ENCODE assay signal across 9 mouse cellular contexts in the genomic region with DNA sequence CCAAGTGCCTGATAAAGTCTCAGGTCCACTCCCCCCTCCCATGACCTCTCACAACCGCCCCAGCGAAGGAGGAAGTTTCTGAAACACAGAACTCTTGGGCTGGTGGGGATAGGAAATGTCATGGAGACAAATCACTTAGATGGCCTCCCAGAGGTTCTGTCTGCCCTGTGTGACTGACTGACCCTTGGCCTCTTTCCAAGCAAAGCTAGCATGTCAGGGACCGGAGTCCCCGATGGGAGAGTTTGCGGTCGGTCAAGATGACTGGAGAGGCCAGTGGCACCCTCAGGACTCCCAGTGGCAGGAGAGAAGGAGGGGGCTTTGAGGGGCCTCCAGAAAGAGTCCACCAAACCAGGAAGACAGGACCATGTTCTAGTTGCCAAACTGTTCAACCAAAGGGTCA. TPM values are rescaled to one million over a fixed set of nuclear protein-coding genes. Genes with fewer than 3 reads are reported as not detected.
DNase-seq lines count a peak whose midpoint lies in the region; ATAC-seq and TF ChIP-seq lines count a peak whose summit lies in the region.
"Had no signal": no experiment of that assay in that cellular context is flagged by ENCODE, and none has a peak within 500 bp of the region (broad histone marks: within the 10 kb centered on the region; RNA-seq: fewer than 3 reads in every experiment).

No protein-coding gene starts in this region.

- H3K9me3 ChIP-seq in lung, embryonic 14.5 days (ENCODE audit: low read depth, low read length), result no peaks in the 10 kb centered on the region
- H3K9me3 ChIP-seq in limb, embryonic 13.5 days, result no peaks in the 10 kb centered on the region
- no peaks in the 10 kb centered on the region for H3K9me3 ChIP-seq in stomach, embryonic 15.5 days

- ATAC-seq in lung, embryonic 14.5 days (ENCODE audit: insufficient read depth), result no peak
- ATAC-seq in limb, embryonic 13.5 days (ENCODE audit: low FRiP score, low read depth), result no peak
- ATAC-seq in stomach, embryonic 15.5 days (ENCODE audit: insufficient read depth, low FRiP score, low read depth), result no peak

- peaks cover 9% of the 10 kb centered on the region; the same call in 1 of the 2 replicates for H3K4me1 ChIP-seq in lung, embryonic 14.5 days (ENCODE audit: insufficient read depth)
- H3K4me1 ChIP-seq in limb, embryonic 13.5 days, result peaks cover 73% of the 10 kb centered on the region
- H3K4me1 ChIP-seq in stomach, embryonic 15.5 days, result peaks cover 26% of the 10 kb centered on the region

- H3K4me3 ChIP-seq in lung, embryonic 14.5 days (ENCODE audit: low read depth, low read length), result peak overlapping the region; percentile 59
- peak overlapping the region; percentile 81 for H3K4me3 ChIP-seq in limb, embryonic 13.5 days
- H3K4me3 ChIP-seq in stomach, embryonic 15.5 days (replicated peaks), result peak overlapping the region; percentile 59

- peaks cover 24% of the 10 kb centered on the region for H3K36me3 ChIP-seq in lung, embryonic 14.5 days (ENCODE audit: insufficient read depth)
- peaks cover 51% of the 10 kb centered on the region for H3K36me3 ChIP-seq in limb, embryonic 13.5 days
- H3K36me3 ChIP-seq in stomach, embryonic 15.5 days, result peaks cover 10% of the 10 kb centered on the region; the same call in 1 of the 2 replicates

- WGBS in lung, embryonic 14.5 days, result 13% methylated on average over 6 of the region's 6 CpGs
- 44% methylated on average over 6 of the region's 6 CpGs for WGBS in limb, embryonic 13.5 days
- WGBS in stomach, embryonic 15.5 days, result 21% methylated on average over 6 of the region's 6 CpGs

- peak overlapping the region; percentile 99 for H3K4me2 ChIP-seq in lung, embryonic 14.5 days
- peak overlapping the region; percentile 96 for H3K4me2 ChIP-seq in limb, embryonic 13.5 days (replicated peaks)
- H3K4me2 ChIP-seq in stomach, embryonic 15.5 days, result peak overlapping the region; percentile 94

- no peaks in the 10 kb centered on the region for H3K27me3 ChIP-seq in lung, embryonic 14.5 days (ENCODE audit: insufficient read depth, low read length)
- H3K27me3 ChIP-seq in limb, embryonic 13.5 days, result no peaks in the 10 kb centered on the region
- no peaks in the 10 kb centered on the region for H3K27me3 ChIP-seq in stomach, embryonic 15.5 days (replicated peaks)

- DNase-seq in lung, embryonic 14.5 days, result no peak
- no peak for DNase-seq in lung, postnatal 14 days
- peak; percentile 36 for DNase-seq in heart, postnatal 4 days
- DNase-seq in spleen, postnatal 10 days (ENCODE audit: low spot score in 2 of 2), result no peak
- DNase-seq in gastrocnemius, postnatal 10 days, result no peak
- no peak for DNase-seq in layer of hippocampus, adult 9-10 months (ENCODE audit: low spot score)

- TF ChIP-seq CTCF in lung, embryonic 14.5 days (IDR thresholded peaks at IDR 0.05; ENCODE audit: low read depth), result no peak

- peak overlapping the region; percentile 85; the same call in 1 of the 2 replicates for H3K9ac ChIP-seq in lung, embryonic 14.5 days
- H3K9ac ChIP-seq in limb, embryonic 13.5 days, result peak overlapping the region; percentile 97
- H3K9ac ChIP-seq in stomach, embryonic 15.5 days, result no peak overlapping the region

- no peak overlapping the region for H3K27ac ChIP-seq in lung, embryonic 14.5 days (ENCODE audit: low read depth)
- no peak overlapping the region; the same call in 1 of the 2 replicates for H3K27ac ChIP-seq in limb, embryonic 13.5 days
- no peak overlapping the region for H3K27ac ChIP-seq in stomach, embryonic 15.5 days
- H3K27ac ChIP-seq: macrophage had no signal

RNA-seq across cellular contexts. Expression of a gene that starts 1.2 kb away (rescaled TPM):
- 2.8 and 3.3 TPM in 2 replicates for polyA plus RNA-seq in lung, embryonic 14.5 days (2014; fragmentation: Nextera tagmentation; extraction: Ambion mirVana)
- 100 to 1,000 TPM in 1 of 2 experiments, 10 to 100 TPM in 1; 98.5 to 117 TPM for total RNA-seq in heart, postnatal 4 days (2021)
- 45.8 and 47.6 TPM in 2 replicates for polyA plus RNA-seq in limb, embryonic 13.5 days (2015; fragmentation: Nextera tagmentation; extraction: Ambion mirVana)
- polyA plus RNA-seq in stomach, embryonic 15.5 days (2015; fragmentation: Nextera tagmentation; extraction: Ambion mirVana), result 10.4 and 12.6 TPM in 2 replicates
- 1 to 10 TPM; 1.6 to 2.3 TPM for total RNA-seq in gastrocnemius, postnatal 10 days (2021)

RNA-seq across cellular contexts. Expression of a gene that starts 9.8 kb away (rescaled TPM):
- polyA plus RNA-seq in lung, embryonic 14.5 days (2014; fragmentation: Nextera tagmentation; extraction: Ambion mirVana), result 0.58 and 1.9 TPM in 2 replicates
- total RNA-seq in heart, postnatal 4 days (2021), result under 1 TPM; 0.20 to 0.50 TPM
- 2.2 and 2.4 TPM in 2 replicates for polyA plus RNA-seq in limb, embryonic 13.5 days (2015; fragmentation: Nextera tagmentation; extraction: Ambion mirVana)
- polyA plus RNA-seq in stomach, embryonic 15.5 days (2015; fragmentation: Nextera tagmentation; extraction: Ambion mirVana), result 0.81 and 1.1 TPM in 2 replicates
- total RNA-seq in gastrocnemius, postnatal 10 days (2021), result 1 to 10 TPM in 1 of 2 experiments, under 1 TPM in 1; 0.07 to 1.1 TPM

RNA-seq across cellular contexts. Expression of a gene that starts 21.3 kb away (rescaled TPM):
- polyA plus RNA-seq in lung, embryonic 14.5 days (2014; fragmentation: Nextera tagmentation; extraction: Ambion mirVana), result 27.1 and 33.6 TPM in 2 replicates
- total RNA-seq in heart, postnatal 4 days (2021), result 1 to 10 TPM; 5.8 to 7.0 TPM
- 28.3 and 31.0 TPM in 2 replicates for polyA plus RNA-seq in limb, embryonic 13.5 days (2015; fragmentation: Nextera tagmentation; extraction: Ambion mirVana)
- polyA plus RNA-seq in stomach, embryonic 15.5 days (2015; fragmentation: Nextera tagmentation; extraction: Ambion mirVana), result 21.6 and 24.5 TPM in 2 replicates
- 1 to 10 TPM; 4.3 to 5.5 TPM for total RNA-seq in gastrocnemius, postnatal 10 days (2021)

RNA-seq across cellular contexts. Expression of a gene that starts 21.4 kb away (rescaled TPM):
- 178 and 202 TPM in 2 replicates for polyA plus RNA-seq in lung, embryonic 14.5 days (2014; fragmentation: Nextera tagmentation; extraction: Ambion mirVana)
- 10 to 100 TPM; 41.6 to 46.1 TPM for total RNA-seq in heart, postnatal 4 days (2021)
- polyA plus RNA-seq in limb, embryonic 13.5 days (2015; fragmentation: Nextera tagmentation; extraction: Ambion mirVana), result 158 and 161 TPM in 2 replicates
- polyA plus RNA-seq in stomach, embryonic 15.5 days (2015; fragmentation: Nextera tagmentation; extraction: Ambion mirVana), result 122 and 130 TPM in 2 replicates
- 10 to 100 TPM; 30.9 to 41.2 TPM for total RNA-seq in gastrocnemius, postnatal 10 days (2021)

RNA-seq across cellular contexts. Expression of a gene that starts 47.0 kb away (rescaled TPM):
- 6.9 and 9.8 TPM in 2 replicates for polyA plus RNA-seq in lung, embryonic 14.5 days (2014; fragmentation: Nextera tagmentation; extraction: Ambion mirVana)
- 10 to 100 TPM; 27.0 to 29.1 TPM for total RNA-seq in heart, postnatal 4 days (2021)
- polyA plus RNA-seq in limb, embryonic 13.5 days (2015; fragmentation: Nextera tagmentation; extraction: Ambion mirVana), result 5.7 and 6.0 TPM in 2 replicates
- polyA plus RNA-seq in stomach, embryonic 15.5 days (2015; fragmentation: Nextera tagmentation; extraction: Ambion mirVana), result 7.5 and 7.7 TPM in 2 replicates
- 100 to 1,000 TPM; 351 to 394 TPM for total RNA-seq in gastrocnemius, postnatal 10 days (2021)
- polyA plus RNA-seq: macrophage had no signal
